Mouse (Mus musculus) embryonic facial prominence, embryonic 12.5 days (tissue): Measurements from ENCODE around the gene Alox12b. TPM values are rescaled to one million over a fixed set of nuclear protein-coding genes. Genes with fewer than 3 reads are reported as not detected.

Experiments
- ATAC-seq: fragments of 200-750 bp; cut with Nextera tagmentation; 2 replicates; pipeline ENCODE4 v1.8.0; 2017; ENCODE audit not compliant: insufficient number of reproducible peaks, insufficient read depth, low FRiP score, low TSS enrichment
- H3K27ac ChIP-seq: fragments of 300-500 bp; sonication (generic); 2 replicates; pipeline ENCODE4 v1.5.1; 2016; ENCODE audit warnings: mild to moderate bottlenecking
- H3K27me3 ChIP-seq: fragments of 300-500 bp; sonication (generic); 2 replicates; pipeline ENCODE4 v1.6.1; 2016; ENCODE audit warnings: mild to moderate bottlenecking, moderate library complexity
- H3K36me3 ChIP-seq: fragments of 300-500 bp; sonication (generic); 2 replicates; pipeline ENCODE4 v1.6.1; 2016; ENCODE audit warnings: mild to moderate bottlenecking
- H3K4me1 ChIP-seq: fragments of 300-500 bp; sonication (generic); 2 replicates; pipeline ENCODE4 v1.6.1; 2016
- H3K4me2 ChIP-seq: fragments of 300-500 bp; sonication (generic); replicated peaks from 2 replicates; pipeline ENCODE4 v1.6.1; 2016; ENCODE audit warnings: mild to moderate bottlenecking, moderate library complexity
- H3K4me3 ChIP-seq: fragments of 300-500 bp; sonication (generic); 2 replicates; pipeline ENCODE4 v1.5.1; 2016; ENCODE audit warnings: mild to moderate bottlenecking
- H3K9ac ChIP-seq: fragments of 300-500 bp; sonication (generic); 2 replicates; pipeline ENCODE4 v1.6.1; 2016; ENCODE audit warnings: mild to moderate bottlenecking, moderate library complexity
- H3K9me3 ChIP-seq: fragments of 300-500 bp; sonication (generic); 2 replicates; pipeline ENCODE4 v1.6.1; 2016; ENCODE audit warnings: mild to moderate bottlenecking, moderate library complexity
- WGBS: fragments of 180-500 bp; shearing (Covaris S2); methylation state at CpG from one replicate; pipeline ENCODE4 v1.1.7; 2016; 5-methylcytosine and 5-hydroxymethylcytosine counted together
- polyA plus RNA-seq: library from polyadenylated mRNA; unstranded; fragments of >200 nt; fragmentation: Nextera tagmentation; extraction: Ambion mirVana; gene quantifications from 2 replicates; pipeline ENCODE4 v1.2.1, GENCODE M21; 2016

Alox12b gene
- polyA plus RNA-seq = 0.15 and 0.19 TPM in 2 replicates

DNA sequence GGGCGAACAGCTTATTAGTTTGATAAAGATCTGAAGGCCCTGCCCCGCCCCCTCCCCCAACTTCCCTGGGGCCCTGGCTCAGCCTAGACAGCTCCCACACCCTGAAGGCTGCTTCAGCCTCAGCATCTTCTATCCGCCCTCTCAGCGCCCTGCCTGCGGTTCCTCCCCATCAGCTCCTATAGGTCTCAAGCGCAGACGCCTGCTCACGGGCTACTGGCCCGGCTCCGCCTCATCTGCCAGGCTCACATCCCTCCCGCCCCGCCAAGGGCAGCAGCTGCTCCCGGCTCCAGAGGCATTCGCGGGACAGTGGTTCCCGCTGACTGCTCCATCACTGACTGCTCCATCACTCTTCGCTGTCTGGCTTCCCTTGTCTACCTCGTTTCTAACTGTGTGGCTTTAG lies at the start of gene Alox12b:
Gene Alox12b, plus strand, starts transcription at position 190 of the 400 bp plus-strand sequence.
- Histone ChIP-seq H3K4me2 (peak within 1 kb of the TSS; percentile 40), H3K9ac (no peak within 1 kb of the TSS), H3K4me3 (peak within 1 kb of the TSS; percentile 19), H3K27ac (no peak within 1 kb of the TSS), H3K27me3 (peaks cover 29% of the 10 kb centered on the region), H3K9me3 (no peaks in the 10 kb centered on the region), H3K4me1 (peaks cover 8% of the 10 kb centered on the region; the same call in 1 of the 2 replicates), H3K36me3 (no peaks in the 10 kb centered on the region)
- ATAC-seq = no peak
- WGBS = 3% methylated on average over 18 of the region's 18 CpGs

DNA sequence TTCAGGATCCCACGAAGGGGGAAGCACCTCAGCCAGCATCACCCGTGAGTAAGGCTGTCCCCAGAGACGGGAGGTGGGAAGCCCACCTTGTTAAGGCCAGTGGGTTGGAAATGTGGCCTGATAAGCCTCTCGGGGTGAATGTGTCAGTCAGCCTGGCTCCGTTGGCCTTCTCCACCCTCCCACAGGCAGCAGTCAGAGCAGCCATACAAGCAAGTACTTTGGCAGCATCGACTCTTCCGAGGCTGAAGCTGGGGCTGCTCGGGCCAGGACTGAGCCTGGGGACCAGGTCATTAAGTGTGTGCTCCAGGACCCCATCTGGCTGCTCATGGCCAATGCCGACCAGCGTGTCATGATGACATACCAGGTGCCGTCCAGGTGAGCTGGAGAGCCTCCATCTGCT lies 49.1 kb upstream of the Alox12b start:
- H3K27me3 ChIP-seq = no peaks in the 10 kb centered on the region
- WGBS = 90% methylated on average over 11 of the region's 11 CpGs
- H3K36me3 ChIP-seq = peaks cover 68% of the 10 kb centered on the region
- no peaks in the 10 kb centered on the region for H3K9me3 ChIP-seq
- H3K4me2 ChIP-seq = no peak overlapping the region
- H3K4me1 ChIP-seq = 0 out of 2 replicates have a peak, but pooled peaks cover 3% of the 10 kb centered on the region
- H3K9ac ChIP-seq = no peak overlapping the region
- no peak for ATAC-seq
- H3K4me3 ChIP-seq = no peak overlapping the region
- H3K27ac ChIP-seq = no peak overlapping the region

DNA sequence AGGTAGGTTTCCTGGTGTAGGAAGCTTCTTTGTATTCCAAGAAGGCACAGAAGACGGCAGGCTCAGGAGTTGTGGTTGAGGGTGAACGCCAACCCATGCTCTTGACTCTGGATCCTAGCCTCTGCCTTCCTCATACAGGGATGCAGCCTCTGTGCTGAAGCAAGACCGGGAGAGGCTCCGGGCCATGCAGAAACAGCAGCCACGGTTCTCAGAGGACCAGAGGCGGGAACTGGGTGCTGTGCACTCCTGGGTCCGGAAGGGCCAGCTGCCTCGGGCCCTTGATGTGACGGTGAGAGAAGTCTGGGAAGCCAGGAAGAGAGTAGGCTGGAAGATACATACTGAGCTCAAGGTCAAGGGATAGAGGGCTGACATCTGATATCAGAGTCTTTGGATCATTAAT lies 48.6 kb upstream of the Alox12b start:
- Histone ChIP-seq H3K4me1 (0 out of 2 replicates have a peak, but pooled peaks cover 3% of the 10 kb centered on the region), H3K27ac (no peak overlapping the region), H3K9ac (no peak overlapping the region), H3K27me3 (no peaks in the 10 kb centered on the region), H3K4me3 (no peak overlapping the region), H3K4me2 (no peak overlapping the region), H3K9me3 (no peaks in the 10 kb centered on the region), H3K36me3 (peaks cover 63% of the 10 kb centered on the region)
- WGBS = 91% methylated on average over 9 of the region's 9 CpGs
- no peak for ATAC-seq

DNA sequence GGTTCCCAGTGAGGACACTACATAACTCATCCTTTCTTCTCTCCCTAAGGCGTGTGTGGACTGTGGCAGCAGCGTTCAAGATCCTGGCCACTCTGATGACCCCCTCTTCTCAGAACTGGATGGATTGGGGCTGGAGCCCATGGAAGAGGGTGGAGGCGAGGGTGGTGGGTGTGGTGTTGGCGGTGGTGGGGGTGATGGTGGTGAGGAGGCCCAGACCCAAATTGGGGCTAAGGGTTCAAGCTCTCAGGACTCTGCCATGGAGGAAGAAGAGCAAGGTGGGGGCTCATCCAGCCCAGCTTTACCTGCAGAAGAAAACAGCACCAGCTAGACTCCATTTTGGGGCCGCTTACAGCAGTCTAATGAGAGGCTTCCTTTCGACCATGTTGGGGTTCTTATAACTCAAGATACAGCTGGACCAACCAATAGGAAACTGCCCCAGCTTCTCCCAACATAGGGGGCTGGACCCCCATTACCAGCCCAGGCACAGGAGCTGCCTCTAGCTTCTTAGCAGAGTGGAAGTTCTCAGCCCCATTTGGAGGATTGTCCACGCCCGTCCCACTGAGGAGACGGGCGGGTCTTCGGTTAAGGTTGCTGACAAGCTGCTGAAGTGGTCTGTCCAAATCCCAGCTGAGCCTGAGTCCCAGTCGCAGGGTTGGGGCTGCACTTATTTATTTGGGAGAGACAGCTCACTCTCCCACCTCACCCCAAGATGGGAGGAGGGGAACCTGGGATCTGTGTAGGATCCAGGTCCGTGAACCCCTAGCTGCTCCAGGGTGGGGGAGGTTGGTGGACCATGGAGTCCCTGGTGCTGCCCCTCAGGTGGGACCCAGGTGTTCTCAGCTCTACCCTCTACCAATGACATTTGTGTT lies 47.5 kb upstream of the Alox12b start:
- 0 out of 2 replicates have a peak, but pooled peaks cover 3% of the 10 kb centered on the region for H3K4me1 ChIP-seq
- H3K27me3 ChIP-seq = no peaks in the 10 kb centered on the region
- WGBS = 82% methylated on average over 13 of the region's 13 CpGs
- H3K36me3 ChIP-seq = peaks cover 52% of the 10 kb centered on the region
- no peak overlapping the region for H3K9ac ChIP-seq
- no peak overlapping the region for H3K4me2 ChIP-seq
- H3K9me3 ChIP-seq = no peaks in the 10 kb centered on the region
- H3K4me3 ChIP-seq = no peak overlapping the region
- ATAC-seq = no peak
- H3K27ac ChIP-seq = no peak overlapping the region

DNA sequence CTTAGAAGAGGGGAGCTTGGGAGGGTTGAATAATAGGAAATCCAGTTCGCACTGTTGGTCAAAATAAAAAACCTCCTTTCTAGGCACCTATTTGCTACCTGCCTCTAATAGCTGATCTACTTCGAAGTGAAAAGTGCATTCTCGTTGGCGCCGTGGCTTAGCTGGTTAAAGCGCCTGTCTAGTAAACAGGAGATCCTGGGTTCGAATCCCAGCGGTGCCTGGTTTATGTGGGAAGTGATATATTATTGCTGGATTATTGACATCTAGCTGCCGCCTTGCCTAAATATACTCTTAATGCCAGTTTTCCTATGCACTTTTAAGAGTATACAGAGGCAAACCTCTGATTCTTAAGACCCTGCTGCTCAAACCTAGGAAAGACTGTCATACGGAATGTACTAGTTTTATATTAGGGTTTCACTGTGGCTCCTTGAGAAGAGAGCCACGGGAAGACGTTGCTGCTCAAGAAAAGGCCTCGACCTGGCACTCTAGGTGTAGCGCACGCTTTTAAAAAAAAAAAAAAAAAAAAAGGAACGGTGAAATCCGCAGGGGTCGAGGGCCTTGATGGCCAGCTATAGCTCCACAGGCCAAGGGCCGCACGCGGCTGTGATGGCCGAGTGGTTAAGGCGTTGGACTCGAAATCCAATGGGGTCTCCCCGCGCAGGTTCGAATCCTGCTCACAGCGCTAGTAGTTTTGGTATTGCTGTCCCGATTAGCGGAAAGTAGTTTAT lies 46.3 kb upstream of the Alox12b start:
- WGBS = 1% methylated on average over 30 of the region's 30 CpGs
- Histone ChIP-seq H3K36me3 (peaks cover 40% of the 10 kb centered on the region), H3K4me2 (peak overlapping the region; percentile 51), H3K27ac (no peak overlapping the region), H3K9ac (peak overlapping the region; percentile 25; the same call in 1 of the 2 replicates), H3K9me3 (no peaks in the 10 kb centered on the region), H3K4me1 (0 out of 2 replicates have a peak, but pooled peaks cover 3% of the 10 kb centered on the region), H3K4me3 (peak overlapping the region; percentile 46), H3K27me3 (no peaks in the 10 kb centered on the region; the same call in 1 of the 2 replicates)
- ATAC-seq = peak; percentile 44; the same call in 1 of the 2 replicates

DNA sequence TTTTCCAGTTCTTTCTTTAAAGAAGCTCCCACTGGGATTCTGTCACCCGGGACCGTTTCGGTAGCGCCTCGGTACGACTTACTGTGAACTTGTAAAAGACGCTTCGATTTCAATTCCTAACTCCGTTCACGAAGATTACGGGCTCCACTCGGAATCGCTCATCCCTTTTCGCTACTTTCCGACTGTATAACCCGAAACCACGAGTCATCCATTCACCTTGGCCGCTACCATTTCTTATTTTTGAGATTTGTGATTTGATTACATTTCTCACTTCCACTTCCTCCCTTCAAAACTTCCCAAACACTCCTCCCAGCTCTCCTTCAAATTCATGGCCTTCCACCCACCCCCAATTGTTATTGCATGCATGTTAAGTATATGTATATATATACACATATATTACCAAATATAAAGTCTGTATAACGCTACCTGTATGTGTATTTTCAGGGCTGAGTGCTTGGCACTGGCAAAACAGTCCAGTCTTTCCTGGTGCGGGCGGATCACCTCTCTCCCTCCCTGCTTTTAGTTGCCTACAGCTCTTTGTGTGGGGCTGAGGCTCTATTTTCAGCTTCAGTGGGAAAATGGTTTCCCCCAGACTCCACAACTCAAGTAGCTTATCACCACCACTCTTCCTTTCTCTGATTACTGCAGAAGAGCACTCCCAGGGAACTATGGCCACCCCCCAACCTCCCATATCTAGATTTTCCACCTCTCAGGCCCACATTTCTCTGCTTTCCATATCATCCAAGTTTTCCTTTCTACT lies 45.6 kb upstream of the Alox12b start:
- 0 out of 2 replicates have a peak, but pooled peaks cover 3% of the 10 kb centered on the region for H3K4me1 ChIP-seq
- H3K9ac ChIP-seq = peak overlapping the region; percentile 25; the same call in 1 of the 2 replicates
- ATAC-seq = no peak
- peak overlapping the region; percentile 51 for H3K4me2 ChIP-seq
- WGBS = 5% methylated on average over 21 of the region's 21 CpGs
- no peak overlapping the region for H3K27ac ChIP-seq
- H3K36me3 ChIP-seq = peaks cover 32% of the 10 kb centered on the region
- peaks cover 3% of the 10 kb centered on the region; the same call in 1 of the 2 replicates for H3K27me3 ChIP-seq
- H3K9me3 ChIP-seq = no peaks in the 10 kb centered on the region
- peak overlapping the region; percentile 46 for H3K4me3 ChIP-seq

DNA sequence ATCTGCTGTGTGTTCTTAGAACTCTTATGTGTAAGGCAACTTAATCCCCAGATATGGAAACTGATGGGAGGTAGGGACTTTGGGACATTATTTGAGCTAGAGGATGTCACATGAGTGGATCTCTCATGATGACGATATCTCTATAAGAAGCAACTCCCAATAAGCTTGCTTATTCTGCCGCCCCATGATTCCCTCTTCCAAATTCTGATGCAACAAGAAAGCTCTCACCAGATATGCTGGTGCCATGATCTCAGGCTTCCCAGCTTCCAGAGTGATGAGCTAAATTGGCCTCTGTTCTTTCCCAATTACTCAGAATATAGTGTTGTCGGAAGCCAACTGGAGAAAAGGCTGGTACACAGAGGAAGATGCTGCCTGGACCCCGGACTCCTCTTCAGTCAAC lies 44.9 kb upstream of the Alox12b start:
- Histone ChIP-seq H3K9me3 (no peaks in the 10 kb centered on the region), H3K9ac (no peak overlapping the region), H3K27me3 (peaks cover 7% of the 10 kb centered on the region), H3K27ac (no peak overlapping the region), H3K36me3 (peaks cover 26% of the 10 kb centered on the region), H3K4me2 (peak overlapping the region; percentile 51; the same call in 1 of the 2 replicates), H3K4me3 (no peak overlapping the region; the same call in 1 of the 2 replicates), H3K4me1 (0 out of 2 replicates have a peak, but pooled peaks cover 3% of the 10 kb centered on the region)
- WGBS = 66% methylated on average over 4 of the region's 4 CpGs
- ATAC-seq = no peak

DNA sequence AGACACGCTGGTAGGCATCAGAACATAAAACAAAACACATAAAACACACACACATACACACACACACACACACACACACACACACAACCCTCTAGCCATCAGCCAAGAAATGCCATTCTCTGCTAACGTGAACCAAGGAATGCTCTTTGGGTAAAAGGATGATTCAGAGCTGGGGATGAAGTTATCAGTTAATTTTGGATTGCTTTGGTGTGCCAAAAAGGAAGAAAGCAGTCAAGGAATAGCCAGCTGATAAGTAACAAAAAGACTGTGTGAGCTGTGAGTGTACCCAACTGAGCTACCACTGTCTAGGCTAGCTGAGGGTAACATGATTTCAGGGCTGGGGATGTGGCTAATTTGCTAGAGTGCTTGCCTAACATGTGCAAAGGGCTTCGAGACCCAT lies 42.8 kb upstream of the Alox12b start:
- H3K9me3 ChIP-seq = no peaks in the 10 kb centered on the region
- H3K9ac ChIP-seq = no peak overlapping the region
- no peak overlapping the region for H3K27ac ChIP-seq
- H3K4me2 ChIP-seq = no peak overlapping the region
- H3K36me3 ChIP-seq = peaks cover 5% of the 10 kb centered on the region
- H3K4me1 ChIP-seq = peaks cover 6% of the 10 kb centered on the region
- WGBS = 72% methylated on average over 3 of the region's 3 CpGs
- no peak for ATAC-seq
- no peak overlapping the region for H3K4me3 ChIP-seq
- peaks cover 9% of the 10 kb centered on the region for H3K27me3 ChIP-seq

DNA sequence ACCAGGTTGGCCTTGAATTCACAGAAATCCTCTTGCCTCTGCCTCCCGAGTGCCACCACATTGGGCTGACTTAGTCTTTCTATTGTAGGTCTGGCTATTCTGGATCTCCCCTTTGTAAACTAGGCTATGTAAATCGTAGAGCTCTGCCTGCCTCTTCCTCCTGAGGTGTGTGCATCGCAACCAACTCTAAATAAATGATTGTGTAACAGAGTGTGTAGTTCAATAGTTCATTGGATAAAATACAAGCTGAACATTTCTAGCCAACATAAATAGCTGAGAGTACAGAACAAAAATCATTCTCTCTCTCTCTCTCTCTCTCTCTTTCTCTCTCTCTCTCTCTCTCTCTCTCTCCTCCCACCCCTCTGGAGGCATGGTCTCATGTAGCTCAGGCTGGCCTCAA lies 42.2 kb upstream of the Alox12b start:
- ATAC-seq = no peak
- H3K9ac ChIP-seq = no peak overlapping the region
- no peaks in the 10 kb centered on the region for H3K9me3 ChIP-seq
- H3K4me2 ChIP-seq = no peak overlapping the region
- H3K4me1 ChIP-seq = peaks cover 12% of the 10 kb centered on the region
- H3K4me3 ChIP-seq = no peak overlapping the region
- no peaks in the 10 kb centered on the region for H3K36me3 ChIP-seq
- peaks cover 9% of the 10 kb centered on the region for H3K27me3 ChIP-seq
- H3K27ac ChIP-seq = no peak overlapping the region
- WGBS = 81% methylated on average over 3 of the region's 3 CpGs

DNA sequence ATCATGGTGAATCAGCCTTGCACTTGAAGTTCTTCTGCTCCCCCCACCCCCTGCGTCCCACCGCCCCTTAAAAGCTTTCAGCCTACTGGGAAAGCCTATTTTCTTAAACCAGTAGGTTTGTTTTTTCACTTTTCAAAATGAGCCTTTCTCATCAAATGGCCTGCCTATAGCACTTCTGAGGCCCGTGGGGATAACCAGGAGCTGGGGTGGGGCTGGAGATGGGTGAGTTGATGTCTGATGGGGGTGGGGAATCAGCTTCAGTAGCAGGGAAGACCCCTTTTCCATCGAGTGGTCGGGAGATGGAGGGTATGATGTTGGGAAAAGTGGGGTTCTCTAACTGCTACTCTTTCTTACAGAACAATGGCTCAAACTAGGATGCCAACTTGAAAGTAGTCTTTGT lies 39.9 kb upstream of the Alox12b start:
- ATAC-seq = no peak
- no peak overlapping the region for H3K27ac ChIP-seq
- WGBS = 59% methylated on average over 5 of the region's 5 CpGs
- no peaks in the 10 kb centered on the region for H3K36me3 ChIP-seq
- no peak overlapping the region for H3K4me3 ChIP-seq
- H3K4me2 ChIP-seq = peak overlapping the region; percentile 88; the same call in 1 of the 2 replicates
- H3K9me3 ChIP-seq = no peaks in the 10 kb centered on the region
- H3K27me3 ChIP-seq = peaks cover 9% of the 10 kb centered on the region
- H3K4me1 ChIP-seq = peaks cover 26% of the 10 kb centered on the region
- H3K9ac ChIP-seq = no peak overlapping the region
